Mouse (Mus musculus) monocyte, adult 5-6 weeks (primary cell): ENCODE results near the gene Wipf1. TPM values are rescaled to one million over a fixed set of nuclear protein-coding genes. Genes with fewer than 3 reads are reported as not detected.

Experiments used
- ATAC-seq: fragments of 153-309, 156-312 bp; replicated peaks from 2 replicates; pipeline ENCODE4 v1.8.0; 2017; ENCODE audit warnings: mild to moderate bottlenecking; ENCODE audit not compliant: low TSS enrichment, insufficient number of reproducible peaks, severe bottlenecking, poor library complexity, low FRiP score
- total RNA-seq: library from RNA; stranded (forward); fragments of 200-1000, 200-491, 200-594 nt; gene quantifications from 3 replicates; pipeline ENCODE4 v1.2.3, GENCODE M21; 2017

Gene Wipf1
- total RNA-seq, 1 experiment from 2014 or later = 54.2 TPM

GRCm38 (mm10) chr2:73407662-73408061 is 121.9 kb downstream of the Wipf1 start:
- no peak for ATAC-seq

DNA sequence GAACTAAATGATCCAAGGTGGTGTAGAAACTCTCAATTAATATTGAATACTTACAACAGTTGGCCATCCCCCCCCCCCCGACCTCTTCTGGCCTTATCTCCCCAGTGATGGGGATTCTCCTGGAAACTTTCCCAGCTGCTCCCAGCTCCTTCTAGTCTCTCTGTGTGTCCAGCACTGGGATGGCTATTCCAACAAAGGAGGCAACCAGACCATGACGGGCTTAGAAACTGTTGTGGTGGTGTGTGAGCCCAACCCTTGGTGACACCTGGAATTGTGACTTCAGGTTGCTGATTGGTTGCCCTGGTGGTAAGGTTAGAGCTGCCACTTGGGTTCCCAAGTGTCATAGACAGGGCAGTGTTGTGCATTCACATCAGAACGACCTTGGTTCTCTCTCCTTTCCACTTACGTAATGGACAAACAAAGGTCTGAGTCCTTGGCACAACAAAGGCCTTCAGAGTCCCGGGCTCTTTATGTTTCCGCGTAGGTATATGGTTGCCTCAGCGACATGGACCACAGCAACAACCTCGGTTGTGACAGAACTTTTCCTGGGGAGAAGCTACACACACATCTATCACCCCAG is 123.1 kb downstream of the Wipf1 start:
- ATAC-seq = no peak

DNA sequence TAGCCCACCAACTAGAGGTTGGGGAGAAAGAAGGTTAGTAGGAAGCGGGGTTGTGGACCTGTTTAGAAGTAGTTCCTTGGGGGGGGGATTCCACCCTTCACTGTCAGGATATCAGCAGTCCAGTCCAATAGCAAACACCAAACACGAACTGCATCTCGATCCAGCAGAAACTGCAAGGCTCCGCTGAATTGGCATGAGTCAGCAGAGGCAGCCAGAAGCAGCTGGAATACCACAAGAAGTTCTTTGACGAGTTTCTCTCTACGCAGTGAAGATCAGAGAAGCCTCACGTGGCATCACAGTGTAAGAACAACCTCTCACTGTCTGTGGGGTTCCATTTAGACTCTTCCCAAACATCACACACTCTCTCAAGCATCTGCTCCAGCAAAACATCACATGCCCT is 124.6 kb downstream of the Wipf1 start:
- ATAC-seq = no peak

GRCm38 (mm10) chr2:73404442-73404841 is 125.1 kb downstream of the Wipf1 start:
- ATAC-seq = no peak

- no peak for ATAC-seq
Measured at GRCm38 (mm10) chr2:73403385-73404013, 126.0 kb downstream of the Wipf1 start.

DNA sequence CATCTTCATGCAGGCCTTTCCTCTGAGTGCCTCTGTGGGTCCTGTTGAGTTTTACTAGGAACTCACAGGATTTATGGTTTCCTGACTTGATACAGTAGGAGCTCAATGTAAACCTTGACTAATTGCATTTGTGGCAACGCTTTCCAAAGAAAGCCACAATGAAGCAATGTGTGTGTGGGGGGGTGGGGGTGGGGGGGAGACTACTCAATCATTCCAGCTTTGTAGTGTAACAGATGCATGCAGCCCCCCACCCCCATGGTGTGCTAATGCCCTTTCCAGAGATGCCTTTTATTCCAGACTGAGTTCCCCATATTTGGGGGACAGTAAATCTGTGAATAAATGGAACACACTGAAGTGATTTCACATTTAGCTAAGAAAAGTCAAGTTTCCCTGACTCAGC is 127.8 kb downstream of the Wipf1 start:
- no peak for ATAC-seq

DNA sequence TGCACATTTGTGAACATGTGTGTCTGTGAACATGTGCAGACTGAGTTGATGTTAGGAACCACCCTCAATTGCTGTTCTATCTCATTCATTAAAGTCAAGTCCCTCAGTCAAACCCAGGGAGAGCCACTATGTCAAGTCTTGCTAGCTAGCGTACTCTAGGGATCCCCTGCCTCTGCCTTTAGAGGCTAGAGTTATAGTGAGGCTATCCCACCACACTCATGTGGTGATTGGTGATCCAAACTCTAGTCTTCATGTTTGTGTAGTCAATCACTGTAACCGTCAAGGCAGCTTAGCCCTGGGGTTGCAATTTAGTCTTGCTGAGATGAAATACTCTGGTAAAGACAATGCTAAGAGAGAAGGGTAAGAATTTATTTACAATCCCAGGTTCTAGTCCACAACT is 132.1 kb downstream of the Wipf1 start:
- ATAC-seq = no peak

GRCm38 (mm10) chr2:73396828-73397325 is 132.7 kb downstream of the Wipf1 start:
- ATAC-seq = peak; percentile 66

DNA sequence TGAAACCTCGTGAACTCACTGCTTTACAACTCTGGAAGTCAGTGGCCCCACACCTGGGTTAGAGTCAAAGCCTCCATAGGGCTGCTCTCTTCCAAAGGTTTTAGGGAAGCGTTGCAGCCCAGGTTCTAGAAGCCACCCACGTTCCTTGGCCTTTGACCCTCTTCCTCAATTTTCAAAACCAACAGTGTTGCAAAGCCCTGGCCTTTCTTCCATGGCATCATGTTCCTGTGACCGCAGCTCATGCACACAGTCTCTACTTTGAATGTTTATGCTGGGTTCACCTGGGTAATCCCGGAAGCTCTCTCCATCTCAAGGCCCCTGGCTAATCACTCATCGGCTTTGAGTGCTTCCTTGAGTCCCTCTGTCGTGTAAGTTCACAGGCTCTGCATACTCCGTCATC is 134.0 kb downstream of the Wipf1 start:
- ATAC-seq = no peak; the same call in 1 of the 2 replicates

DNA sequence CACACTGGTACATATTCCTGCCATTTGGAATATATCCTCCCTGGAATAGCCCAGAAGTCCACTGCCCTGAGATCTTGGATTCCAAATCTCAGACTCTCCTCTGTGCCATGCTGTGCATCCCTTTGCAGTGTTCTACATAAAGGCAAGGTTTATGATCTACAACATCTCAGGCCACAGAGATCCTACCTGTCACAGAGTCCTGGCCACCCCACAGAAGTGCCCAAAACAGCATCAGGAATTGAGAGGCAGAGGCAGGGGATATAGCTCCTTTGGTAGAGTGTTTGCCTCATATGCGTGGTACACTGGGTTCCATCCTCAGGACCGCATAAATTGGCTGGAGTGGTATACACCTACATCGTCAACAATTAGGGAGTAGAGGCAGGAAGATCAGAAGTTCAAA is 135.1 kb downstream of the Wipf1 start:
- no peak for ATAC-seq

DNA sequence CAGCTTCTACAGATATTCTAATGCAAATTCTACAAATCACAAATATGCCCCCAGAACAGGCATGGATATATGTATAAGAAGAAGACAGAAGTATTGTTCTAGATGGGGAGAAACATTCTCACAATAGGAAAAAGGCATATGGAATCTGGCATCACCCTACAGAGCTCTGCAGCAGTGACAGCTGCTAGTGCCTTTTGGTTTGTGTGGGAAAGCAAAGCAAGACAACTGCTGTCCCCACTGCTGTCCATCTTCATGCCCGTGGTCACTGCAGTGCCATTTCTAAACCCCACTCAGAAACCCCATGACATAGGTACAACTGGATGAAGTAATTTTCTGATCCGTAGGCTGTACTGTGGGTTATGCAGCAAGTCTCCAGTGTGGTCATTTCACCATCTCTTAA is 136.8 kb downstream of the Wipf1 start:
- ATAC-seq = no peak

DNA sequence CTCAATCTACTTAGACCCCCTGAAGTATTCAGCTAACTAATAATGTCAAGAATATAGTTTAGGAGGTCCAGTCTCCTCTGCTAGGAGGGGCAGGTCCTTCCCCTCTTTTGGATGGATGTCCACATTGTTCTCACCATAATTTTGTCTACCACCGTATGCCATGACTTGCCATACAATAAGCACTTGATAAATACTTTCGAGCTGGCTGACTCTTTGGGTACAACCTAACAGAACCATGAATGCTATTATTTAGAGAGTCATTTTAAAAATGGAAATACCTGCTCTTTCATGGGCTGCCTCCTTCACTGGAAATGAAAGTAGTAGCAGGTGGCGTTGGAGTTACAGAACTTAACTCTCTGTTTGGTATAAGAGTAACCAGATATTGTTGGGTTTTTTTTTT is 139.6 kb downstream of the Wipf1 start:
- ATAC-seq = no peak

- no peak for ATAC-seq
Measured at GRCm38 (mm10) chr2:73387806-73388205, 141.7 kb downstream of the Wipf1 start.

GRCm38 (mm10) chr2:73386356-73387046 is 143.0 kb downstream of the Wipf1 start, which contains the start of gene Gpr155:
Gene Gpr155, minus strand, starts transcription at chr2:73386572.
- peak; percentile 93 for ATAC-seq

DNA sequence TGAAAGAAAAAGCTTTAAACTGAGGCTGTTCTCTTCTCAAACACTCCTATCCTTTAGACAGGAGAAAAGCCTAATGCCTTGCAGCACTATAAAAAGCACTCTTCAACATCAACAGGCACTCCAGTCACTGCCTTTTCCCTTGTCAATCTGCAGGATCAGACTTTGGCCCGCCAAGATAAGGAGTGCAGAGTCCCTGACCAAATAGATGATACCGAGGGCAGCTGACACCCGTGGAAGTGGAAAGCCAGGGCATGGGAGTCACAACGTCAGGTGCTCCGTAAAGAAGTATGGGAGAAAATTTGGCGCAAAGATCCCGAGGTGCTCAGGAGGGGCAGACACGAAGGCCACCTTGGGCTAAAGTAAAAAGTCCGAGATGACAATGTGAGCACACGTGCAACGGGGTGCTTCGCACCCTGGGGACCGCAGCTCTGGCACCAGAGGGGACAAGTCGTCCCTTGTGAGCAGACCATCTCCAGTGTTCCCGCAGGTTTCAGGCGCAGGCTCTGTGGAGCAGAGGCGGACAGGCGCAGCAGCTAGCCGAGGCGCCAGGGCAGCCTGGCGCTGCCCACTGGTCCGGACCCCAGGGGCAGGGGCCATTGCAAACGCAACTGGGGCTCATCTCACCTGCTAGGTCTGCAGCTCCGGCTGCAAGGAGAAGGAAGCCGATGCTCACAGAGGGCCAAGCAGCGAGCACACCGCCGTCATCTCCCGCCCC is 143.7 kb downstream of the Wipf1 start:
- ATAC-seq = no peak

DNA sequence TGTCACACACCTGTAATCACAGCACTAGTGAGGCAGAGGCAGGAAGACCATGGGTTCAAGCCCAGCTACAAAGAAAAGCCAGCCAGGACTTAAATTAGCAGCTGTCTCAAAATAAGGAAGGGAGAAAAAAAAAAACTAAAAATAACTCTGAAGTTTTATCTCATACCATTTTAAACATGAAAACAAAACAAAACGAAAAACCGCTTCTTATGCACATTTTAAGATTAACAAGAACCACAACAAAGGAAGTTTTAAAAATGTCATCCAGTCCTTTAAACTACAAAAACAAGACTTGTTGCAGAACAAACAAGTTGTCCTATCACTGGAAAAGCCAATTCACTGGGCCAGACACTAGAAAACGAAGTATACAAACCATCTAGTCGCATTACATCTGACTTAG is 144.4 kb downstream of the Wipf1 start:
- no peak for ATAC-seq

- ATAC-seq = no peak
Measured at GRCm38 (mm10) chr2:73380298-73380975, 149.1 kb downstream of the Wipf1 start.

- ATAC-seq = no peak
Measured at GRCm38 (mm10) chr2:73379656-73380055, 149.9 kb downstream of the Wipf1 start.
